Comparison of ENCODE assay signal across 8 mouse cellular contexts in the genomic region with DNA sequence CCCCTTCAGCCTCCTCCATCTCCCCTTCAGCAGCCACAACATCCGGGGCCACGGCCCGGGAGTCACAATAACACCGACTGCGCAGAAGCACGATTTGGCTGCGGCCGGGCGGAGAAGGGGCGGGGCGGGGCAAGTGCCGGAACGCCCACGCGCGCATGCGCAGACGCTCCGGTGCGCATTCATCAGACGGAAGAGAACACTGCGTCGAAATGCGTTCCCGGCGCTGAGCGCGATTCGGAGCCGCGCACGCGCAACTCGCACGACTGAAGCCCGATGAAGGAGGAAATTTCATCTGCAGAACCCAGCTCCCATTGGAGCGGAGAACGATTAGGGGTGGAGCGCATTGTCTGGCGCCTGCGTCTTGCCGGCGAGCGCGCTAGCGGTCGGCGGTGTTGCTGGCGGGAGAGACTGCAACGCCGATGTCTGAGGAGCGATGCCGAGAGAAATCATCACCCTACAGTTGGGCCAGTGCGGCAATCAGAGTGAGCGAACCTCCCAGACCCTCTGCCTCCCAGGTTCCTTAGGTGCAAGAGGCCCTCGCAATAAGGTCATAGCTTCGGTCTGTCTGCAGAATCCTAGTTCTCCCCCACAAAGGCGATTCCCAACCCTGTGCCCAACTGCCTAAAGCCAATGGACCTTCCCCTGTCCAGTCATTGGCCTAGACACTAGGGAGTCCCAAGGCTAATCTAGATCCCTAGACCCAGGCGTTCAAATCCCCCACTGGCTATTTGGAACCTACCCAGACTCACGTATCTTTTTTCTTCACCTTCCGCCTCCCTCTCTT. TPM values are rescaled to one million over a fixed set of nuclear protein-coding genes. Genes with fewer than 3 reads are reported as not detected.
DNase-seq lines count a peak whose midpoint lies in the region; ATAC-seq lines count a peak whose summit lies in the region.

Gene Retreg3 (minus strand): TSS at position 133 of the 784 bp plus-strand sequence.
Gene Tubg1 (plus strand): TSS at position 178 of the 784 bp plus-strand sequence.

- intact Hi-C loops in gastrocnemius, postnatal 14 days (cut with DNase I; ENCODE audit: low total_unique reads), result loop anchor here (5.0 kb wide), 1 partner anchor 47 kb away; no protein-coding TSS in a partner anchor
- intact Hi-C loops in left cerebral cortex, postnatal 10 days (cut with DNase I), result no loop called here

- peak; percentile 99 to 100 for DNase-seq in adrenal gland, adult (ENCODE audit: inconsistent age in 2 of 2, low spot score in 1 of 2)
- peak; percentile 99 for DNase-seq in embryo, embryonic 10.5 days (ENCODE audit: low spot score)
- DNase-seq in gastrocnemius, postnatal 14 days, result peak; percentile 99
- DNase-seq in left cerebral cortex, postnatal 10 days (ENCODE audit: extremely low spot score in 1 of 2, low spot score in 2 of 2), result peak; percentile 99
- DNase-seq in right cerebral cortex, postnatal 25 days, result peak; percentile 98
- DNase-seq in urinary bladder, postnatal 4 days (ENCODE audit: low spot score in 2 of 2), result peak; percentile 98 to 99

- ATAC-seq in inflammation-experienced regulatory T-cells, adult 6 months, result peak; percentile 90
- peak; percentile 90 for ATAC-seq in megakaryocyte-erythroid progenitor cell, adult 5-6 weeks (replicated peaks; ENCODE audit: low FRiP score, low TSS enrichment, poor library complexity, severe bottlenecking)

RNA-seq across cellular contexts. Expression of gene Retreg3, which starts in this region (rescaled TPM):
- total RNA-seq in gastrocnemius, postnatal 14 days (2021), result 10 to 100 TPM; 33.3 to 34.9 TPM
- 10 to 100 TPM; 15.1 to 26.8 (median 21.4) TPM for polyA plus RNA-seq in inflammation-experienced regulatory T-cells, adult 6 months (2017; shearing (Covaris generic))
- total RNA-seq in left cerebral cortex, postnatal 10 days (2021), result 10 to 100 TPM; 54.5 to 55.0 TPM
- total RNA-seq in megakaryocyte-erythroid progenitor cell, adult 5-6 weeks (2014; fragmentation: Nextera tagmentation), result 17.0 and 20.6 TPM in 2 replicates
- total RNA-seq in megakaryocyte-erythroid progenitor cell, adult 5-6 weeks (2017), result 29.3 and 36.7 TPM in 2 replicates

RNA-seq across cellular contexts. Expression of gene Tubg1, which starts in this region (rescaled TPM):
- 10 to 100 TPM; 26.3 to 31.2 TPM for total RNA-seq in gastrocnemius, postnatal 14 days (2021)
- polyA plus RNA-seq in inflammation-experienced regulatory T-cells, adult 6 months (2017; shearing (Covaris generic)), result 10 to 100 TPM; 24.7 to 32.4 (median 24.7) TPM
- total RNA-seq in left cerebral cortex, postnatal 10 days (2021), result 10 to 100 TPM; 45.6 to 49.6 TPM
- 51.9 and 55.2 TPM in 2 replicates for total RNA-seq in megakaryocyte-erythroid progenitor cell, adult 5-6 weeks (2014; fragmentation: Nextera tagmentation)
- total RNA-seq in megakaryocyte-erythroid progenitor cell, adult 5-6 weeks (2017), result 28.7 and 42.7 TPM in 2 replicates

Comparison
In these comparisons a context has a peak if more than half of its experiments do, and no peak if none do; other contexts are left out.
1. Peak in every context shown above with its lines: DNase-seq and ATAC-seq.